Mouse (Mus musculus) cerebral cortex, adult 2 months (tissue): Measurements from ENCODE around the gene Tmem81.

Source experiments
- WGBS: fragments of 180-500 bp; shearing (Covaris S2); methylation state at CpG from one replicate; pipeline ENCODE4 v1.1.7; 2018; 5-methylcytosine and 5-hydroxymethylcytosine counted together

Gene Tmem81

GRCm38 (mm10) chr1:132506058-132506457, at the start of gene Tmem81:
Gene Tmem81, plus strand, starts transcription at chr1:132506230.
- 57% methylated on average over 7 of the region's 7 CpGs for WGBS

GRCm38 (mm10) chr1:132464651-132465050, 41.4 kb upstream of the Tmem81 start:
- 71% methylated on average over 5 of the region's 5 CpGs for WGBS

GRCm38 (mm10) chr1:132469519-132469918, 36.5 kb upstream of the Tmem81 start:
- 93% methylated on average over 7 of the region's 7 CpGs for WGBS

- 92% methylated on average over 1 of the region's 1 CpGs for WGBS
These were observed 36.0 kb upstream of the Tmem81 start for GRCm38 (mm10) chr1:132470031-132470430.

GRCm38 (mm10) chr1:132471032-132471431, 35.0 kb upstream of the Tmem81 start:
- WGBS: 76% methylated on average over 2 of the region's 2 CpGs

GRCm38 (mm10) chr1:132471499-132471898, 34.5 kb upstream of the Tmem81 start:
- WGBS: 91% methylated on average over 5 of the region's 5 CpGs

- WGBS: 37% methylated on average over 5 of the region's 5 CpGs
These were observed 33.5 kb upstream of the Tmem81 start for GRCm38 (mm10) chr1:132472537-132472936.

- 30% methylated on average over 1 of the region's 1 CpGs for WGBS
These were observed 31.5 kb upstream of the Tmem81 start for GRCm38 (mm10) chr1:132474496-132474895.

- WGBS: 4% methylated on average over 9 of the region's 9 CpGs
These were observed 29.5 kb upstream of the Tmem81 start for GRCm38 (mm10) chr1:132476575-132476927.

- 1% methylated on average over 43 of the region's 43 CpGs for WGBS
These were observed 28.9 kb upstream of the Tmem81 start, which contains the start of gene Rbbp5 for GRCm38 (mm10) chr1:132476928-132477691. Gene Rbbp5, plus strand, starts transcription at chr1:132477365.

- WGBS: 83% methylated on average over 1 of the region's 1 CpGs
These were observed 26.6 kb upstream of the Tmem81 start for GRCm38 (mm10) chr1:132479438-132479837.

GRCm38 (mm10) chr1:132481619-132482018, 24.4 kb upstream of the Tmem81 start:
- 89% methylated on average over 2 of the region's 2 CpGs for WGBS

GRCm38 (mm10) chr1:132483234-132483633, 22.8 kb upstream of the Tmem81 start:
- 70% methylated on average over 3 of the region's 3 CpGs for WGBS

- whole genome bisulfite sequencing: 82% methylated on average over 6 of the region's 6 CpGs
These were observed 22.3 kb upstream of the Tmem81 start for GRCm38 (mm10) chr1:132483759-132484158.

- 65% methylated on average over 2 of the region's 2 CpGs for WGBS
These were observed 5.5 kb upstream of the Tmem81 start for GRCm38 (mm10) chr1:132500535-132500934.

- WGBS: 45% methylated on average over 5 of the region's 5 CpGs
These were observed 875 bp upstream of the Tmem81 start for GRCm38 (mm10) chr1:132505155-132505554.

GRCm38 (mm10) chr1:132506656-132507055, 626 bp downstream of the Tmem81 start:
- 94% methylated on average over 7 of the region's 7 CpGs for WGBS

GRCm38 (mm10) chr1:132509771-132510170, 3.7 kb downstream of the Tmem81 start:
- WGBS: 67% methylated on average over 5 of the region's 5 CpGs

- 46% methylated on average over 8 of the region's 8 CpGs for WGBS
These were observed 5.5 kb downstream of the Tmem81 start for GRCm38 (mm10) chr1:132511521-132511920.

- WGBS: 53% methylated on average over 8 of the region's 8 CpGs
These were observed 6.1 kb downstream of the Tmem81 start for GRCm38 (mm10) chr1:132512106-132512505.

- WGBS: 91% methylated on average over 12 of the region's 12 CpGs
These were observed 9.3 kb downstream of the Tmem81 start for GRCm38 (mm10) chr1:132515339-132515738.

GRCm38 (mm10) chr1:132516776-132517175, 10.7 kb downstream of the Tmem81 start:
- WGBS: 92% methylated on average over 11 of the region's 11 CpGs

- 76% methylated on average over 18 of the region's 18 CpGs for WGBS
These were observed 12.6 kb downstream of the Tmem81 start for GRCm38 (mm10) chr1:132518621-132519020.

- WGBS: 91% methylated on average over 11 of the region's 11 CpGs
These were observed 13.7 kb downstream of the Tmem81 start for GRCm38 (mm10) chr1:132519734-132520133.
